ENCODE assay signal across 20 mouse cellular contexts in genomic region chr6:87202048-87202605, GRCm38 (mm10).
A peak's percentile ranks its signal among the peaks of the same experiment; 100 is the strongest.
DNase-seq lines count a peak whose midpoint lies in the region; ATAC-seq and TF ChIP-seq lines count a peak whose summit lies in the region.
"Had no signal": no experiment of that assay in that cellular context is flagged by ENCODE, and none has a peak within 500 bp of the region (broad histone marks: within the 10 kb centered on the region; RNA-seq: fewer than 3 reads in every experiment).

No protein-coding gene starts in this region.

- no peak for TF ChIP-seq CTCF in stomach, postnatal 0 days (IDR thresholded peaks at IDR 0.05; ENCODE audit: low read depth)

- peak overlapping the region; percentile 47; the same call in 1 of the 2 replicates for H3K27ac ChIP-seq in embryonic facial prominence, embryonic 11.5 days (replicated peaks; ENCODE audit: low read depth, low read length)
- H3K27ac ChIP-seq in embryonic facial prominence, embryonic 10.5 days (replicated peaks): no peak overlapping the region
- peak overlapping the region; percentile 27; the same call in 1 of the 2 replicates for H3K27ac ChIP-seq in stomach, embryonic 16.5 days (ENCODE audit: low read length)
- no peak overlapping the region for H3K27ac ChIP-seq in stomach, postnatal 0 days (replicated peaks)
- peak overlapping the region; percentile 68 for H3K27ac ChIP-seq in limb, embryonic 14.5 days (replicated peaks; ENCODE audit: low read depth, low read length)
- no peak overlapping the region for H3K27ac ChIP-seq in forebrain, embryonic 14.5 days (ENCODE audit: low read depth, low read length)
- H3K27ac ChIP-seq: hindbrain, embryonic 10.5 days; hindbrain, embryonic 14.5 days; intestine, embryonic 15.5 days had no signal

- no peaks in the 10 kb centered on the region for H3K4me1 ChIP-seq in embryonic facial prominence, embryonic 11.5 days (ENCODE audit: control insufficient read depth, insufficient read depth, low read length)
- H3K4me1 ChIP-seq in embryonic facial prominence, embryonic 10.5 days: peaks cover 30% of the 10 kb centered on the region
- peaks cover 9% of the 10 kb centered on the region; the same call in 1 of the 2 replicates for H3K4me1 ChIP-seq in stomach, embryonic 16.5 days (ENCODE audit: control insufficient read depth, insufficient read depth, low read length)
- no peaks in the 10 kb centered on the region; the same call in 1 of the 2 replicates for H3K4me1 ChIP-seq in stomach, postnatal 0 days (replicated peaks; ENCODE audit: control insufficient read depth, insufficient read depth)
- peaks cover 30% of the 10 kb centered on the region for H3K4me1 ChIP-seq in limb, embryonic 14.5 days (ENCODE audit: control insufficient read depth, insufficient read depth, low read length)
- H3K4me1 ChIP-seq in forebrain, embryonic 14.5 days (ENCODE audit: control insufficient read depth, insufficient read depth, low read length): no peaks in the 10 kb centered on the region
- H3K4me1 ChIP-seq: intestine, embryonic 15.5 days had no signal

- no peak overlapping the region for H3K4me2 ChIP-seq in embryonic facial prominence, embryonic 11.5 days (ENCODE audit: low read depth, low read length)
- no peak overlapping the region for H3K4me2 ChIP-seq in stomach, embryonic 16.5 days (ENCODE audit: low read depth, low read length)
- H3K4me2 ChIP-seq in stomach, postnatal 0 days (replicated peaks; ENCODE audit: low read depth): no peak overlapping the region
- H3K4me2 ChIP-seq in limb, embryonic 14.5 days (replicated peaks; ENCODE audit: low read depth, low read length, severe bottlenecking): no peak overlapping the region
- no peak overlapping the region for H3K4me2 ChIP-seq in forebrain, embryonic 14.5 days (ENCODE audit: low read length)
- H3K4me2 ChIP-seq: heart, embryonic 12.5 days; hindbrain, embryonic 14.5 days; intestine, embryonic 15.5 days had no signal

- ATAC-seq in embryonic facial prominence, embryonic 11.5 days (replicated peaks; ENCODE audit: insufficient number of reproducible peaks, low FRiP score, low TSS enrichment, low read depth): no peak
- ATAC-seq in stomach, embryonic 16.5 days (ENCODE audit: insufficient read depth, low FRiP score): no peak
- no peak for ATAC-seq in stomach, postnatal 0 days (ENCODE audit: low FRiP score, low TSS enrichment)
- ATAC-seq in limb, embryonic 14.5 days (ENCODE audit: low FRiP score, low read depth): peak; percentile 84
- no peak for ATAC-seq in forebrain, embryonic 14.5 days
- ATAC-seq: CD4-positive, CD25-positive, alpha-beta regulatory T cell, adult 4 months; forebrain, embryonic 16.5 days; intestine, embryonic 15.5 days had no signal

- H3K36me3 ChIP-seq in embryonic facial prominence, embryonic 11.5 days (replicated peaks; ENCODE audit: control insufficient read depth, insufficient read depth, low read depth, low read length): no peaks in the 10 kb centered on the region
- peaks cover 14% of the 10 kb centered on the region for H3K36me3 ChIP-seq in embryonic facial prominence, embryonic 10.5 days (replicated peaks)
- 0 out of 2 replicates have a peak, but pooled peaks cover 5% of the 10 kb centered on the region for H3K36me3 ChIP-seq in stomach, embryonic 16.5 days (ENCODE audit: control insufficient read depth, insufficient read depth, low read length)
- H3K36me3 ChIP-seq in stomach, postnatal 0 days (ENCODE audit: control insufficient read depth, insufficient read depth, low read length): no peaks in the 10 kb centered on the region
- peaks cover 8% of the 10 kb centered on the region for H3K36me3 ChIP-seq in limb, embryonic 14.5 days (ENCODE audit: control insufficient read depth, insufficient read depth, low read length)
- no peaks in the 10 kb centered on the region for H3K36me3 ChIP-seq in forebrain, embryonic 14.5 days (ENCODE audit: control insufficient read depth, insufficient read depth, low read length)
- H3K36me3 ChIP-seq: G1E; heart, embryonic 12.5 days; intestine, embryonic 15.5 days had no signal

- 75% methylated on average over 13 of the region's 13 CpGs for WGBS in embryonic facial prominence, embryonic 11.5 days
- WGBS in embryonic facial prominence, embryonic 10.5 days: 87% methylated on average over 13 of the region's 13 CpGs
- 74% methylated on average over 13 of the region's 13 CpGs for WGBS in stomach, embryonic 16.5 days
- 79% methylated on average over 13 of the region's 13 CpGs for WGBS in stomach, postnatal 0 days
- WGBS in limb, embryonic 14.5 days: 47% methylated on average over 13 of the region's 13 CpGs
- WGBS in forebrain, embryonic 14.5 days: 91% methylated on average over 13 of the region's 13 CpGs

- H3K9me3 ChIP-seq in embryonic facial prominence, embryonic 11.5 days (replicated peaks; ENCODE audit: control insufficient read depth, low read length): no peaks in the 10 kb centered on the region
- H3K9me3 ChIP-seq in embryonic facial prominence, embryonic 10.5 days: no peaks in the 10 kb centered on the region
- no peaks in the 10 kb centered on the region for H3K9me3 ChIP-seq in stomach, embryonic 16.5 days (replicated peaks; ENCODE audit: control insufficient read depth, low read length)
- H3K9me3 ChIP-seq in stomach, postnatal 0 days (ENCODE audit: control insufficient read depth, low read length): no peaks in the 10 kb centered on the region
- H3K9me3 ChIP-seq in limb, embryonic 14.5 days (ENCODE audit: control insufficient read depth, low read length): no peaks in the 10 kb centered on the region
- H3K9me3 ChIP-seq in forebrain, embryonic 14.5 days (replicated peaks; ENCODE audit: control insufficient read depth, low read length): no peaks in the 10 kb centered on the region
- H3K9me3 ChIP-seq: G1E; heart, embryonic 12.5 days; hindbrain, embryonic 10.5 days; intestine, embryonic 15.5 days had no signal

- H3K4me3 ChIP-seq in embryonic facial prominence, embryonic 11.5 days (ENCODE audit: low read depth, low read length): no peak overlapping the region
- H3K4me3 ChIP-seq in embryonic facial prominence, embryonic 10.5 days: no peak overlapping the region
- no peak overlapping the region for H3K4me3 ChIP-seq in stomach, embryonic 16.5 days (replicated peaks; ENCODE audit: low read length)
- H3K4me3 ChIP-seq in stomach, postnatal 0 days (ENCODE audit: low read depth, low read length): no peak overlapping the region
- no peak overlapping the region for H3K4me3 ChIP-seq in limb, embryonic 14.5 days (replicated peaks; ENCODE audit: low read length)
- H3K4me3 ChIP-seq in forebrain, embryonic 14.5 days (ENCODE audit: low read depth, low read length): no peak overlapping the region
- H3K4me3 ChIP-seq: heart, embryonic 12.5 days; hindbrain, embryonic 10.5 days; intestine, embryonic 15.5 days had no signal

- DNase-seq in embryonic facial prominence, embryonic 11.5 days (ENCODE audit: low spot score): peak; percentile 11
- DNase-seq in embryonic facial prominence, embryonic 10.5 days (ENCODE audit: low spot score): no peak
- no peak for DNase-seq in stomach, postnatal 0 days (ENCODE audit: low spot score)
- DNase-seq in limb, embryonic 14.5 days (ENCODE audit: low spot score): peak; percentile 79
- DNase-seq in layer of hippocampus, adult 9-11 months: no peak
- DNase-seq in forebrain, embryonic 14.5 days (ENCODE audit: low spot score): no peak
- DNase-seq: adrenal gland, adult 8-10 months; B cell, adult 2 months; cerebellum, adult 11-12 months; cerebellum, adult 9-10 months; cerebellum, postnatal 25 days; gastrocnemius, postnatal 14 days had no signal

- TF ChIP-seq POLR2A in limb, embryonic 14.5 days (IDR thresholded peaks at IDR 0.05; ENCODE audit: borderline replicate concordance, extremely low read depth, insufficient read depth, insufficient read length): no peak

- TF ChIP-seq EP300 in stomach, postnatal 0 days (optimal IDR thresholded peaks at IDR 0.05): no peak

- H3K9ac ChIP-seq in embryonic facial prominence, embryonic 11.5 days (replicated peaks; ENCODE audit: low read length): no peak overlapping the region
- H3K9ac ChIP-seq in stomach, embryonic 16.5 days (ENCODE audit: low read length): no peak overlapping the region
- no peak overlapping the region for H3K9ac ChIP-seq in stomach, postnatal 0 days (ENCODE audit: low read length)
- H3K9ac ChIP-seq in limb, embryonic 14.5 days (ENCODE audit: low read depth, low read length, severe bottlenecking): no peak overlapping the region
- no peak overlapping the region for H3K9ac ChIP-seq in forebrain, embryonic 14.5 days (ENCODE audit: low read length)
- H3K9ac ChIP-seq: heart, embryonic 12.5 days; hindbrain, embryonic 14.5 days; intestine, embryonic 15.5 days had no signal

- H3K27me3 ChIP-seq in embryonic facial prominence, embryonic 11.5 days (ENCODE audit: control insufficient read depth, insufficient read depth, low read length): no peaks in the 10 kb centered on the region
- no peaks in the 10 kb centered on the region for H3K27me3 ChIP-seq in embryonic facial prominence, embryonic 10.5 days (replicated peaks; ENCODE audit: low read depth, poor library complexity, severe bottlenecking)
- no peaks in the 10 kb centered on the region for H3K27me3 ChIP-seq in stomach, embryonic 16.5 days (ENCODE audit: control insufficient read depth, insufficient read depth, low read length)
- no peaks in the 10 kb centered on the region for H3K27me3 ChIP-seq in stomach, postnatal 0 days (ENCODE audit: control insufficient read depth, insufficient read depth, low read length)
- no peaks in the 10 kb centered on the region for H3K27me3 ChIP-seq in limb, embryonic 14.5 days (ENCODE audit: control insufficient read depth, insufficient read depth, low read length)
- no peaks in the 10 kb centered on the region for H3K27me3 ChIP-seq in forebrain, embryonic 14.5 days (replicated peaks; ENCODE audit: control insufficient read depth, insufficient read depth, low read length)
- H3K27me3 ChIP-seq: heart, embryonic 12.5 days; intestine, embryonic 15.5 days had no signal

Comparison
In these comparisons a context has a peak if more than half of its experiments do, and no peak if none do; other contexts are left out.
1. DNase-seq: peak in embryonic facial prominence, embryonic 11.5 days (single experiment) and limb, embryonic 14.5 days (single experiment); none in embryonic facial prominence, embryonic 10.5 days (single experiment), stomach, postnatal 0 days (single experiment), layer of hippocampus, adult 9-11 months (single experiment) and forebrain, embryonic 14.5 days (single experiment).
2. H3K27ac ChIP-seq: peak in embryonic facial prominence, embryonic 11.5 days (single experiment), stomach, embryonic 16.5 days (single experiment) and limb, embryonic 14.5 days (single experiment); none in embryonic facial prominence, embryonic 10.5 days (single experiment), stomach, postnatal 0 days (single experiment) and forebrain, embryonic 14.5 days (single experiment).